Mouse (Mus musculus) monocyte, adult 2 months (primary cell): ENCODE results near the gene Tmem229a.

ENCODE experiments used
- DNase-seq, 2 experiments: peaks; one replicate each; pipeline ENCODE4 v3.0.0; 2022; ENCODE audit warnings: low spot score in 2 of 2, low read depth in 1 of 2

The Tmem229a gene

GRCm38 (mm10) chr6:24955946-24956585, at the start of gene Tmem229a:
TSS of gene Tmem229a (minus strand) at chr6:24956297.
- DNase-seq: no peak

- DNase-seq: no peak
Observed at GRCm38 (mm10) chr6:24993754-24994153, 37.7 kb upstream of the Tmem229a start.

GRCm38 (mm10) chr6:24989836-24990235, 33.7 kb upstream of the Tmem229a start:
- no peak for DNase-seq

- DNase-seq: no peak
Observed at GRCm38 (mm10) chr6:24976176-24976575, 20.1 kb upstream of the Tmem229a start.

GRCm38 (mm10) chr6:24968471-24969223, 12.6 kb upstream of the Tmem229a start:
- DNase-seq: no peak

GRCm38 (mm10) chr6:24967726-24968125, 11.6 kb upstream of the Tmem229a start:
- no peak for DNase-seq

- no peak for DNase-seq
Observed at GRCm38 (mm10) chr6:24966010-24966682, 10.0 kb upstream of the Tmem229a start.

- DNase-seq: no peak
Observed at GRCm38 (mm10) chr6:24963754-24964153, 7.7 kb upstream of the Tmem229a start.

GRCm38 (mm10) chr6:24956586-24956973, 483 bp upstream of the Tmem229a start:
- no peak for DNase-seq

- DNase-seq: no peak
Observed at GRCm38 (mm10) chr6:24955131-24955945, 759 bp downstream of the Tmem229a start.

- no peak for DNase-seq
Observed at GRCm38 (mm10) chr6:24954126-24954525, 2.0 kb downstream of the Tmem229a start.

- no peak for DNase-seq
Observed at GRCm38 (mm10) chr6:24952341-24952740, 3.8 kb downstream of the Tmem229a start.

- no peak for DNase-seq
Observed at GRCm38 (mm10) chr6:24950669-24951068, 5.4 kb downstream of the Tmem229a start.

GRCm38 (mm10) chr6:24925076-24925785, 30.9 kb downstream of the Tmem229a start:
- no peak for DNase-seq

- DNase-seq: no peak
Observed at GRCm38 (mm10) chr6:24913591-24913990, 42.5 kb downstream of the Tmem229a start.

- DNase-seq: no peak
Observed at GRCm38 (mm10) chr6:24910728-24911105, 45.4 kb downstream of the Tmem229a start.

GRCm38 (mm10) chr6:24910016-24910727, 45.9 kb downstream of the Tmem229a start:
- no peak for DNase-seq

- DNase-seq: no peak
Observed at GRCm38 (mm10) chr6:24907824-24908223, 48.3 kb downstream of the Tmem229a start.

- DNase-seq: no peak
Observed at GRCm38 (mm10) chr6:24905101-24905500, 51.0 kb downstream of the Tmem229a start.
